Mouse (Mus musculus) myocyte (in vitro differentiated cells): ENCODE measurements at regions not wholly inside any gene's neighbourhood (a gene's known extent, or its start where the extent isn't known, plus 50 kb on each side); places are given as distances from the start of the nearest gene placed in this dataset.

Experiments
- H3K27me3 ChIP-seq: one replicate; pipeline ENCODE4 v1.6.1; 2011; ENCODE audit not compliant: control insufficient read depth, insufficient read depth, insufficient read length
- H3K36me3 ChIP-seq: one replicate; pipeline ENCODE4 v1.6.1; 2011; ENCODE audit not compliant: control insufficient read depth, insufficient read depth
- H3K4me2 ChIP-seq: one replicate; pipeline ENCODE4 v1.6.1; 2011; ENCODE audit warnings: low read depth, control low read depth
- H3K4me3 ChIP-seq: one replicate; pipeline ENCODE4 v1.5.1; 2011; ENCODE audit warnings: mild to moderate bottlenecking, control low read depth, moderate library complexity
- H3K79me2 ChIP-seq: one replicate; pipeline ENCODE4 v1.6.1; 2011; ENCODE audit not compliant: control insufficient read depth, insufficient read depth
- H3ac ChIP-seq: one replicate; pipeline ENCODE4 v1.6.1; 2011; ENCODE audit not compliant: control insufficient read depth, insufficient read length
- CEBPB ChIP-seq: IDR thresholded peaks from 2 replicates; pipeline ENCODE4 v1.6.1; 2011; ENCODE audit warnings: mild to moderate bottlenecking, moderate library complexity; ENCODE audit not compliant: poor library complexity, insufficient read depth, severe bottlenecking
- E2F4 ChIP-seq: IDR thresholded peaks from one replicate; pipeline ENCODE4 v1.6.1; 2011; ENCODE audit warnings: mild to moderate bottlenecking, control low read depth, moderate library complexity; ENCODE audit not compliant: insufficient read depth
- MAX ChIP-seq: IDR thresholded peaks from one replicate; pipeline ENCODE4 v1.6.1; 2011; ENCODE audit warnings: low read depth, mild to moderate bottlenecking, control low read depth
- MYOD1 ChIP-seq, 3 experiments: IDR thresholded peaks; one replicate each; pipeline ENCODE4 v1.6.1; 2011; ENCODE audit warnings: control low read depth in 2 of 3, low read depth in 2 of 3, mild to moderate bottlenecking in 2 of 3, moderate library complexity in 1 of 3; ENCODE audit not compliant: insufficient read length in 2 of 3, control insufficient read depth in 1 of 3
- MYOG ChIP-seq, 3 experiments: IDR thresholded peaks; one replicate each; pipeline ENCODE4 v1.6.1; 2011; ENCODE audit warnings: control low read depth in 2 of 3, low read depth in 2 of 3, mild to moderate bottlenecking in 2 of 3; ENCODE audit not compliant: insufficient read length in 2 of 3, control insufficient read depth in 1 of 3, insufficient read depth in 1 of 3
- POLR2A ChIP-seq: IDR thresholded peaks from one replicate; pipeline ENCODE4 v1.6.1; 2011; ENCODE audit warnings: low read depth, mild to moderate bottlenecking, control low read depth, moderate library complexity; ENCODE audit not compliant: insufficient read length
- POLR2AphosphoS2 ChIP-seq: IDR thresholded peaks from one replicate; pipeline ENCODE4 v1.6.1; 2011; ENCODE audit warnings: low read depth, control low read depth; ENCODE audit not compliant: insufficient read length
- REST ChIP-seq: IDR thresholded peaks from one replicate; pipeline ENCODE4 v1.6.1; 2011; ENCODE audit warnings: mild to moderate bottlenecking, control low read depth, moderate library complexity; ENCODE audit not compliant: insufficient read depth, insufficient read length
- SRF ChIP-seq: IDR thresholded peaks from one replicate; pipeline ENCODE4 v1.6.1; 2011; ENCODE audit warnings: low read depth; ENCODE audit not compliant: control insufficient read depth, insufficient read length
- TCF12 ChIP-seq: IDR thresholded peaks from one replicate; pipeline ENCODE4 v1.6.1; 2011; ENCODE audit warnings: mild to moderate bottlenecking, control low read depth; ENCODE audit not compliant: poor library complexity, insufficient read depth, severe bottlenecking
- TCF3 ChIP-seq: IDR thresholded peaks from one replicate; pipeline ENCODE4 v1.6.1; 2011; ENCODE audit warnings: low read depth, control low read depth; ENCODE audit not compliant: insufficient read length
- USF1 ChIP-seq: IDR thresholded peaks from one replicate; pipeline ENCODE4 v1.6.1; 2011; ENCODE audit warnings: low read depth, mild to moderate bottlenecking, control low read depth, moderate library complexity

GRCm38 (mm10) chr1:155025862-155026478 lies 73.5 kb downstream of the Ier5 start:
- Histone ChIP-seq H3K4me2 (no peak overlapping the region), H3ac (no peak overlapping the region), H3K27me3 (peaks cover 19% of the 10 kb centered on the region), H3K4me3 (no peak overlapping the region), H3K36me3 (no peaks in the 10 kb centered on the region), H3K79me2 (no peaks in the 10 kb centered on the region)
- TF ChIP-seq TCF3: no peak
- no peak for TF ChIP-seq MYOG (IDR thresholded peaks at IDR 0.05; ENCODE audit: control insufficient read depth in 1 of 3, insufficient read depth in 1 of 3, insufficient read length in 2 of 3, low read depth in 2 of 3)
- TF ChIP-seq REST: no peak
- no peak for TF ChIP-seq USF1
- no peak for TF ChIP-seq POLR2AphosphoS2
- no peak for TF ChIP-seq MAX
- no peak for TF ChIP-seq SRF
- no peak for TF ChIP-seq E2F4
- no peak for TF ChIP-seq POLR2A
- no peak for TF ChIP-seq CEBPB
- TF ChIP-seq TCF12: no peak
- TF ChIP-seq MYOD1 (IDR thresholded peaks at IDR 0.05; ENCODE audit: control insufficient read depth in 1 of 3, insufficient read length in 2 of 3, low read depth in 2 of 3): no peak

DNA sequence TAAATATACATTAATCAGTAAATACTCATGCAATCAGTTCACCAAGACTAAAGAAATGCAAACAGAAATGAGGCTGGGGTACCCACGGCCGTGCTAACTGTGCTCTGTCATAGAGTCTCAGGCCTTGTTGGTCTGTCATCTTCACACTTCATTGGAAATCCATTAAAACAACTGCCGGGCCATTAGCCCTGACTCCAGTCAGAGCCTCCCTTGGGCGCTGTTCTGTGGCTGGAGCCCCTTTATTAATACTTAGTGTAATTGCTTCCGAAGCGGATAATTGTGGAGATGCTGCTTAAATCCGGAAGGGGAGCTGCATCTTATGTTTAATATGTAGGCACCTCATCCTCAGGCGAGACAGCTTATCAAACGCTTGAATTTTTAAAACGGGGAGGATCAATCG lies 76.1 kb downstream of the Ier5 start:
- no peaks in the 10 kb centered on the region for H3K36me3 ChIP-seq
- no peak for TF ChIP-seq POLR2A
- no peak for TF ChIP-seq REST
- TF ChIP-seq E2F4: no peak
- no peak for TF ChIP-seq TCF3
- no peak for TF ChIP-seq MYOG (IDR thresholded peaks at IDR 0.05; ENCODE audit: control insufficient read depth in 1 of 3, insufficient read depth in 1 of 3, insufficient read length in 2 of 3, low read depth in 2 of 3)
- no peak for TF ChIP-seq POLR2AphosphoS2
- no peak for TF ChIP-seq USF1
- TF ChIP-seq CEBPB: no peak
- TF ChIP-seq MYOD1 (IDR thresholded peaks at IDR 0.05; ENCODE audit: control insufficient read depth in 1 of 3, insufficient read length in 2 of 3, low read depth in 2 of 3): no peak
- no peak for TF ChIP-seq SRF
- no peak overlapping the region for H3K4me2 ChIP-seq
- peaks cover 19% of the 10 kb centered on the region for H3K27me3 ChIP-seq
- H3ac ChIP-seq: no peak overlapping the region
- no peak overlapping the region for H3K4me3 ChIP-seq
- H3K79me2 ChIP-seq: no peaks in the 10 kb centered on the region

DNA sequence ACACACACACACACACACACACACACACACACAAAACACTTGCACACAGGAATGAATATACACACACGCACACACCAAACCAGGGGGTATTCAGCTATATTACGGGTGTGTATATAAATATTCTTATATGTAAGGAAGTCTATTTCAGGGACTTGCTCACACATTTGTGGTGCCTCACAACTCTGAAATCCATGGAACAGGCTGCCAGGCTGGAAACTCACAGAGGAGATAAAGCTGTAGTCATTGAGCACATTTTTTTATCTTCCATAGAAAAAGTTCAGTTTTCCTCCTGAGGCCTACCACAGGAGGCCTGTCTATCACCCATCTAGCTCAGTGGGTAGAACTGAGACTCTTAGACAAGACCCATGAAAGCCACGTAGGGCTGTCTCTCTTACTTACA lies 83.8 kb downstream of the Ier5 start:
- Histone ChIP-seq H3K79me2 (no peaks in the 10 kb centered on the region), H3K4me2 (no peak overlapping the region), H3K36me3 (no peaks in the 10 kb centered on the region), H3K4me3 (no peak overlapping the region), H3ac (no peak overlapping the region), H3K27me3 (peaks cover 30% of the 10 kb centered on the region)
- TF ChIP-seq MYOD1 (IDR thresholded peaks at IDR 0.05; ENCODE audit: control insufficient read depth in 1 of 3, insufficient read length in 2 of 3, low read depth in 2 of 3) (no peak), POLR2A (no peak), TCF3 (no peak), TCF12 (no peak)

DNA sequence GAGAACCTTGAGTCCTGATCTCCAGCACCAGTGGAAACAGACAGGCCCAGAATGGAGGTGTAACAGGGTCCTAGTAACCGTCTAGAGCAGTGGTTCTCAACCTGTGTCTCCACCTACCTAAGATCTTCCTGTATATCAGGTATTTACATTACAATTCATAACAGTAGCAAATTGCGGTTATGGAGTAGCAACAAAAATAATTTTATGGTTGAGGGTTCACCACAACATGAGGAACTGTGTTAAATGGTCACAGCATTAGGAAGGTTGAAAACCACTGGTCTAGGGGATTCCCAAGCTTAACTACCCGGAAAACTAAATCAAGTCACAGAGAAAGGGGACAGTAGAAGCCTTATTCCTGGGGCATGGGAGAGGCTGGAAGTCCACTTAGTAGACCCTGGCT lies 84.5 kb downstream of the Ier5 start:
- no peak overlapping the region for H3K4me3 ChIP-seq
- H3K27me3 ChIP-seq: peaks cover 37% of the 10 kb centered on the region
- no peak overlapping the region for H3K4me2 ChIP-seq
- no peaks in the 10 kb centered on the region for H3K36me3 ChIP-seq
- no peak overlapping the region for H3ac ChIP-seq
- TF ChIP-seq TCF3 (no peak), MYOG (IDR thresholded peaks at IDR 0.05; ENCODE audit: control insufficient read depth in 1 of 3, insufficient read depth in 1 of 3, insufficient read length in 2 of 3, low read depth in 2 of 3) (no peak), USF1 (no peak), POLR2AphosphoS2 (no peak), REST (no peak), POLR2A (no peak)
- H3K79me2 ChIP-seq: no peaks in the 10 kb centered on the region

DNA sequence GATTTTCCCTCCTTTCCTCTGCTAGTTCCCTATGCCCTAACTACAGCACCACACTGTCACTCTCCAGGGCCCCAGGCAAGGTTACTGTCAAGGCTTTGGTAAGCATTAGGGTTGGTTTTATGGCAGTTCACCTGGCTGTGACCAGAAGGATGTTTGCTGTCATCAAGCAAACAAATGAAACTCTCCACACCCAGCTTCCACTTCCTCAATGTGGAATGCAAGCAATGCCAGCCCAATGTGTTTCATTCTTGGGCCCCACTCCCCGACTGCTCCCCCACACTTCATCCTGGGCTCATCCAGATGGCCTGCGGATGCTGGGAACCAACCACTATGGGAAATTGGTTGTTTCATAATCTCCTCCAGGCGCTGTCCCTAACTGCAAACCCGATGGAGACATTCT lies 85.7 kb downstream of the Ier5 start:
- Histone ChIP-seq H3K27me3 (peaks cover 44% of the 10 kb centered on the region), H3K4me2 (no peak overlapping the region), H3K36me3 (no peaks in the 10 kb centered on the region), H3K4me3 (no peak overlapping the region), H3K79me2 (no peaks in the 10 kb centered on the region), H3ac (no peak overlapping the region)
- TF ChIP-seq E2F4 (no peak), MYOD1 (IDR thresholded peaks at IDR 0.05; ENCODE audit: control insufficient read depth in 1 of 3, insufficient read length in 2 of 3, low read depth in 2 of 3) (no peak), CEBPB (no peak), MAX (no peak), REST (no peak), POLR2AphosphoS2 (no peak), SRF (no peak), MYOG (IDR thresholded peaks at IDR 0.05; ENCODE audit: control insufficient read depth in 1 of 3, insufficient read depth in 1 of 3, insufficient read length in 2 of 3, low read depth in 2 of 3) (no peak), POLR2A (no peak), TCF3 (no peak), TCF12 (no peak), USF1 (no peak)
